ENCODE assay signal across 21 mouse cellular contexts in genomic region chr9:31247447-31248220, GRCm38 (mm10). TPM values are rescaled to one million over a fixed set of nuclear protein-coding genes. Genes with fewer than 3 reads are reported as not detected.
DNase-seq lines count a peak whose midpoint lies in the region; ATAC-seq lines count a peak whose summit lies in the region.
"Had no signal": no experiment of that assay in that cellular context is flagged by ENCODE, and none has a peak within 500 bp of the region (broad histone marks: within the 10 kb centered on the region; RNA-seq: fewer than 3 reads in every experiment).

No protein-coding gene starts in this region.

- ATAC-seq in granulocyte monocyte progenitor cell, adult 5-6 weeks (replicated peaks; ENCODE audit: poor library complexity, severe bottlenecking) = peak; percentile 79
- peak; percentile 64; the same call in 1 of the 2 replicates for ATAC-seq in neutrophil, adult 5-6 weeks (ENCODE audit: extremely low read depth, insufficient number of reproducible peaks, low FRiP score, poor library complexity, severe bottlenecking)
- ATAC-seq: forebrain, embryonic 16.5 days; intestine, embryonic 16.5 days; midbrain, embryonic 13.5 days had no signal

- DNase-seq in heart, adult 11 months = peak; percentile 78
- DNase-seq in heart, postnatal 25 days (ENCODE audit: low spot score) = no peak
- peak; percentile 87 for DNase-seq in A20 (ENCODE audit: low read depth, low spot score)
- DNase-seq in kidney, postnatal 36 days = no peak
- no peak for DNase-seq in gastrocnemius, adult 8-10 months (ENCODE audit: low spot score in 2 of 2)
- DNase-seq in thymus, postnatal 25 days = no peak
- DNase-seq: adrenal gland, postnatal 14 days; cerebellum, adult 11-12 months; cerebellum, adult 9-11 months; gastrocnemius, adult 2 months; heart, postnatal 36 days; kidney, adult 8-10 months; layer of hippocampus, adult 9-11 months; right cerebral cortex, postnatal 4 days; thymus, adult 18-20 months; thymus, postnatal 36 days had no signal

- intact Hi-C loops in heart, postnatal 25 days (cut with DNase I) = no loop called here

RNA-seq across cellular contexts. Expression of gene Prdm10, which starts 32.7 kb away (rescaled TPM):
- 1 to 10 TPM; 5.1 to 5.4 TPM for total RNA-seq in heart, postnatal 25 days (2021)
- 12.4 and 14.1 TPM in 2 replicates for total RNA-seq in granulocyte monocyte progenitor cell, adult 5-6 weeks (2014; fragmentation: Nextera tagmentation)
- 6.4 and 7.3 TPM in 2 replicates for total RNA-seq in granulocyte monocyte progenitor cell, adult 5-6 weeks (2017)
- 15.8 and 18.6 TPM in 2 replicates for total RNA-seq in neutrophil, adult 5-6 weeks (2017)
- total RNA-seq in gastrocnemius, adult 8-10 months (2022) = 1 to 10 TPM; 3.7 to 5.1 (median 3.7) TPM

RNA-seq across cellular contexts. Expression of gene Aplp2, which starts 36.0 kb away (rescaled TPM):
- 100 to 1,000 TPM; 285 to 296 TPM for total RNA-seq in heart, postnatal 25 days (2021)
- total RNA-seq in granulocyte monocyte progenitor cell, adult 5-6 weeks (2014; fragmentation: Nextera tagmentation) = 28.1 and 32.6 TPM in 2 replicates
- total RNA-seq in granulocyte monocyte progenitor cell, adult 5-6 weeks (2017) = 34.1 and 34.9 TPM in 2 replicates
- 59.2 and 67.0 TPM in 2 replicates for total RNA-seq in neutrophil, adult 5-6 weeks (2017)
- total RNA-seq in gastrocnemius, adult 8-10 months (2022) = 100 to 1,000 TPM in 3 of 4 experiments, 10 to 100 TPM in 1; 91.3 to 137 (median 108) TPM

Comparison
In these comparisons a context has a peak if more than half of its experiments do, and no peak if none do; other contexts are left out.
1. DNase-seq: peak in heart, adult 11 months (single experiment) and A20 (single experiment); none in heart, postnatal 25 days (single experiment), kidney, postnatal 36 days (0 of 2), gastrocnemius, adult 8-10 months (0 of 2) and thymus, postnatal 25 days (single experiment).